Mouse (Mus musculus) urinary bladder, postnatal 4 days (tissue): ENCODE data around the gene Rybp.

Experiments used
- DNase-seq, 2 experiments: peaks; one replicate each; pipeline ENCODE4 v3.0.0; 2021 to 2022; ENCODE audit warnings: low spot score in 2 of 2

Gene Rybp

GRCm38 (mm10) chr6:100190803-100191559 is 96.3 kb downstream of the Rybp start:
- no peak for DNase-seq

- DNase-seq = no peak
These were observed 97.0 kb downstream of the Rybp start for GRCm38 (mm10) chr6:100190310-100190709.

- no peak for DNase-seq
These were observed 98.2 kb downstream of the Rybp start for GRCm38 (mm10) chr6:100188883-100189743.

- no peak for DNase-seq
These were observed 99.5 kb downstream of the Rybp start for GRCm38 (mm10) chr6:100187821-100188220.

GRCm38 (mm10) chr6:100186789-100187188 is 100.5 kb downstream of the Rybp start:
- no peak for DNase-seq

- DNase-seq = no peak
These were observed 101.8 kb downstream of the Rybp start for GRCm38 (mm10) chr6:100185524-100185923.

GRCm38 (mm10) chr6:100183344-100183743 is 103.9 kb downstream of the Rybp start:
- no peak for DNase-seq

GRCm38 (mm10) chr6:100180883-100181262 is 106.4 kb downstream of the Rybp start:
- no peak for DNase-seq

- DNase-seq = no peak
These were observed 106.9 kb downstream of the Rybp start for GRCm38 (mm10) chr6:100180213-100180882.

- no peak for DNase-seq
These were observed 108.5 kb downstream of the Rybp start for GRCm38 (mm10) chr6:100178830-100179229.
